Mouse (Mus musculus): ENCODE data around the gene Rasl11a. TPM values are rescaled to one million over a fixed set of nuclear protein-coding genes. Genes with fewer than 3 reads are reported as not detected.
A peak's percentile ranks its signal among the peaks of the same experiment; 100 is the strongest.

Rasl11a gene
- polyA plus RNA-seq, 1 experiment from 2014 or later, result 37.4 TPM

- 86% methylated on average over 3 of the region's 3 CpGs for WGBS
These were observed 11.2 kb downstream of the Rasl11a start for GRCm38 (mm10) chr5:146856106-146856505.

GRCm38 (mm10) chr5:146857620-146858019, 12.7 kb downstream of the Rasl11a start:
- DNase-seq (ENCODE audit: extremely low spot score, low spot score), result no peak
- no peaks in the 10 kb centered on the region; the same call in 1 of the 2 replicates for H3K4me1 ChIP-seq
- H3K9me3 ChIP-seq, result peaks cover 7% of the 10 kb centered on the region

More at GRCm38 (mm10) chr5:146856106-146856505, 11.2 kb downstream of the Rasl11a start:
- Histone ChIP-seq H3K36me3 (replicated peaks) (no peaks in the 10 kb centered on the region), H3K9me3 (peaks cover 7% of the 10 kb centered on the region), H3K27ac (no peak overlapping the region), H3K4me1 (no peaks in the 10 kb centered on the region), H3K27me3 (ENCODE audit: poor library complexity, severe bottlenecking) (no peaks in the 10 kb centered on the region), H3K4me3 (no peak overlapping the region)
- no peak for DNase-seq (ENCODE audit: extremely low spot score, low spot score)

GRCm38 (mm10) chr5:146858772-146859171, 13.9 kb downstream of the Rasl11a start:
- Histone ChIP-seq H3K4me3 (no peak overlapping the region), H3K9me3 (peaks cover 7% of the 10 kb centered on the region), H3K27me3 (ENCODE audit: poor library complexity, severe bottlenecking) (no peaks in the 10 kb centered on the region), H3K36me3 (replicated peaks) (no peaks in the 10 kb centered on the region), H3K27ac (no peak overlapping the region), H3K4me1 (no peaks in the 10 kb centered on the region; the same call in 1 of the 2 replicates)
- 97% methylated on average over 9 of the region's 9 CpGs for WGBS
- no peak for DNase-seq (ENCODE audit: extremely low spot score, low spot score)

More at GRCm38 (mm10) chr5:146857620-146858019, 12.7 kb downstream of the Rasl11a start:
- Histone ChIP-seq H3K36me3 (replicated peaks) (no peaks in the 10 kb centered on the region), H3K4me3 (no peak overlapping the region), H3K27ac (no peak overlapping the region), H3K27me3 (ENCODE audit: poor library complexity, severe bottlenecking) (no peaks in the 10 kb centered on the region)
- WGBS, result 84% methylated on average over 8 of the region's 8 CpGs

- Histone ChIP-seq H3K4me1 (no peaks in the 10 kb centered on the region; the same call in 1 of the 2 replicates), H3K36me3 (replicated peaks) (no peaks in the 10 kb centered on the region), H3K27ac (no peak overlapping the region), H3K27me3 (ENCODE audit: poor library complexity, severe bottlenecking) (no peaks in the 10 kb centered on the region), H3K9me3 (peaks cover 7% of the 10 kb centered on the region), H3K4me3 (no peak overlapping the region)
- DNase-seq (ENCODE audit: extremely low spot score, low spot score), result no peak
- WGBS, result 87% methylated on average over 8 of the region's 8 CpGs
These were observed 14.4 kb downstream of the Rasl11a start for GRCm38 (mm10) chr5:146859246-146859645.

GRCm38 (mm10) chr5:146860222-146860998, 15.5 kb downstream of the Rasl11a start:
- H3K4me1 ChIP-seq, result no peaks in the 10 kb centered on the region; the same call in 1 of the 2 replicates
- no peak for DNase-seq (ENCODE audit: extremely low spot score, low spot score)
- H3K27me3 ChIP-seq (ENCODE audit: poor library complexity, severe bottlenecking), result no peaks in the 10 kb centered on the region
- 85% methylated on average over 18 of the region's 18 CpGs for WGBS
- no peak overlapping the region for H3K4me3 ChIP-seq
- no peaks in the 10 kb centered on the region for H3K36me3 ChIP-seq (replicated peaks)
- H3K9me3 ChIP-seq, result peaks cover 7% of the 10 kb centered on the region
- H3K27ac ChIP-seq, result no peak overlapping the region

GRCm38 (mm10) chr5:146861588-146861987, 16.7 kb downstream of the Rasl11a start:
- 68% methylated on average over 7 of the region's 7 CpGs for WGBS
- no peak for DNase-seq (ENCODE audit: extremely low spot score, low spot score)
- no peaks in the 10 kb centered on the region; the same call in 1 of the 2 replicates for H3K4me1 ChIP-seq
- H3K27me3 ChIP-seq (ENCODE audit: poor library complexity, severe bottlenecking), result no peaks in the 10 kb centered on the region
- no peak overlapping the region for H3K27ac ChIP-seq
- no peaks in the 10 kb centered on the region for H3K9me3 ChIP-seq
- no peaks in the 10 kb centered on the region for H3K36me3 ChIP-seq (replicated peaks)
- H3K4me3 ChIP-seq, result no peak overlapping the region

- Histone ChIP-seq H3K4me3 (no peak overlapping the region), H3K27ac (no peak overlapping the region), H3K4me1 (peaks cover 14% of the 10 kb centered on the region), H3K9me3 (no peaks in the 10 kb centered on the region), H3K36me3 (replicated peaks) (no peaks in the 10 kb centered on the region), H3K27me3 (ENCODE audit: poor library complexity, severe bottlenecking) (no peaks in the 10 kb centered on the region)
- DNase-seq (ENCODE audit: extremely low spot score, low spot score), result no peak
- 76% methylated on average over 4 of the region's 4 CpGs for WGBS
These were observed 20.6 kb downstream of the Rasl11a start for GRCm38 (mm10) chr5:146865511-146865910.

- Histone ChIP-seq H3K27ac (no peak overlapping the region), H3K4me3 (no peak overlapping the region), H3K9me3 (no peaks in the 10 kb centered on the region), H3K36me3 (replicated peaks) (no peaks in the 10 kb centered on the region), H3K27me3 (ENCODE audit: poor library complexity, severe bottlenecking) (no peaks in the 10 kb centered on the region), H3K4me1 (peaks cover 14% of the 10 kb centered on the region)
- 94% methylated on average over 2 of the region's 2 CpGs for WGBS
- no peak for DNase-seq (ENCODE audit: extremely low spot score, low spot score)
These were observed 21.4 kb downstream of the Rasl11a start for GRCm38 (mm10) chr5:146866277-146866676.

GRCm38 (mm10) chr5:146867246-146867945, 22.5 kb downstream of the Rasl11a start:
- Histone ChIP-seq H3K4me3 (peak overlapping the region; percentile 38), H3K9me3 (no peaks in the 10 kb centered on the region), H3K36me3 (replicated peaks) (no peaks in the 10 kb centered on the region), H3K27ac (peak overlapping the region; percentile 51; the same call in 1 of the 2 replicates), H3K27me3 (ENCODE audit: poor library complexity, severe bottlenecking) (no peaks in the 10 kb centered on the region), H3K4me1 (peaks cover 14% of the 10 kb centered on the region)
- 8% methylated on average over 19 of the region's 19 CpGs for WGBS
- DNase-seq (ENCODE audit: extremely low spot score, low spot score), result no peak

- Histone ChIP-seq H3K4me1 (peaks cover 14% of the 10 kb centered on the region), H3K36me3 (replicated peaks) (no peaks in the 10 kb centered on the region), H3K4me3 (peak overlapping the region; percentile 38; the same call in 1 of the 2 replicates), H3K27me3 (ENCODE audit: poor library complexity, severe bottlenecking) (no peaks in the 10 kb centered on the region), H3K27ac (peak overlapping the region; percentile 51; the same call in 1 of the 2 replicates), H3K9me3 (no peaks in the 10 kb centered on the region)
- no peak for DNase-seq (ENCODE audit: extremely low spot score, low spot score)
- 13% methylated on average over 4 of the region's 4 CpGs for WGBS
These were observed 23.1 kb downstream of the Rasl11a start for GRCm38 (mm10) chr5:146867946-146868314.

- DNase-seq (ENCODE audit: extremely low spot score, low spot score), result no peak
- peaks cover under 1% of the 10 kb centered on the region for H3K4me1 ChIP-seq
- H3K27me3 ChIP-seq (ENCODE audit: poor library complexity, severe bottlenecking), result no peaks in the 10 kb centered on the region
- 93% methylated on average over 5 of the region's 5 CpGs for WGBS
- no peak overlapping the region for H3K27ac ChIP-seq
- H3K9me3 ChIP-seq, result peaks cover 5% of the 10 kb centered on the region
- H3K4me3 ChIP-seq, result no peak overlapping the region
- no peaks in the 10 kb centered on the region for H3K36me3 ChIP-seq (replicated peaks)
These were observed 28.2 kb downstream of the Rasl11a start for GRCm38 (mm10) chr5:146872981-146873631.

GRCm38 (mm10) chr5:146876024-146876423, 31.2 kb downstream of the Rasl11a start:
- WGBS, result 85% methylated on average over 2 of the region's 2 CpGs
- no peaks in the 10 kb centered on the region for H3K27me3 ChIP-seq (ENCODE audit: poor library complexity, severe bottlenecking)
- peaks cover 5% of the 10 kb centered on the region for H3K9me3 ChIP-seq
- no peak overlapping the region for H3K27ac ChIP-seq
- H3K4me3 ChIP-seq, result no peak overlapping the region
- no peaks in the 10 kb centered on the region for H3K36me3 ChIP-seq (replicated peaks)
- no peak for DNase-seq (ENCODE audit: extremely low spot score, low spot score)
- no peaks in the 10 kb centered on the region for H3K4me1 ChIP-seq

Data from forebrain, embryonic 10.5 days (tissue).